ENCODE assay signal across 15 mouse cellular contexts in the genomic region with DNA sequence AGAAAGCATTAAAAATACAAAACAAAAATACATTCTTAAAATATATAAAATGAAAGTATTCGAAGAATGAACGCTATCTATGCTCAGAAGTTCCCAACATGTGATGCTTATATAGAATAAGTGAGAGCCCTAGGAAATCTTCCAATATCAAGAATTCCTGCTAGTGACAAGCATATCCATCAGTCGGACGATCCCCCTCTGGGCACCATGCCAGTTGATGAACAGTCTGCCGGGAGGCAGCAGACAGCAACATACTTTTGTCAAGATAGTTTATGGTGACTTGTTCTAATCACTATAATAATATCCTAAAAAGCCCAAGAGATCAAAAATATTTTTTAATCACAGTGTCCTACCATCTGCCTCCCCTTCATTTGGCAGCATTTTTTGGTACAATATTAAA.
A peak's percentile ranks its signal among the peaks of the same experiment; 100 is the strongest.
DNase-seq lines count a peak whose midpoint lies in the region; ATAC-seq and TF ChIP-seq lines count a peak whose summit lies in the region.
"Had no signal": no experiment of that assay in that cellular context is flagged by ENCODE, and none has a peak within 500 bp of the region (broad histone marks: within the 10 kb centered on the region; RNA-seq: fewer than 3 reads in every experiment).

No protein-coding gene starts in this region.

- H3K4me2 ChIP-seq in forebrain, embryonic 16.5 days (ENCODE audit: low read length): no peak overlapping the region
- no peak overlapping the region for H3K4me2 ChIP-seq in liver, embryonic 11.5 days
- H3K4me2 ChIP-seq: intestine, embryonic 15.5 days; liver, embryonic 12.5 days had no signal

- peak; percentile 43; the same call in 1 of the 2 replicates for ATAC-seq in forebrain, embryonic 16.5 days
- no peak for ATAC-seq in liver, embryonic 11.5 days (replicated peaks; ENCODE audit: low FRiP score)
- no peak for ATAC-seq in erythroblast, adult 5-6 weeks (replicated peaks; ENCODE audit: low FRiP score, poor library complexity, severe bottlenecking)
- ATAC-seq: CD4-positive, CD25-positive, alpha-beta regulatory T cell, adult 4 months; intestine, embryonic 15.5 days; liver, embryonic 12.5 days had no signal

- H3K9me3 ChIP-seq in forebrain, embryonic 16.5 days (ENCODE audit: control insufficient read depth, low read length): no peaks in the 10 kb centered on the region
- no peaks in the 10 kb centered on the region for H3K9me3 ChIP-seq in forebrain, embryonic 10.5 days
- no peaks in the 10 kb centered on the region for H3K9me3 ChIP-seq in liver, embryonic 11.5 days (ENCODE audit: control insufficient read depth, low read length)
- H3K9me3 ChIP-seq: intestine, embryonic 15.5 days; liver, embryonic 12.5 days had no signal

- 59% methylated on average over 5 of the region's 5 CpGs for WGBS in forebrain, embryonic 16.5 days
- WGBS in forebrain, embryonic 10.5 days: 95% methylated on average over 5 of the region's 5 CpGs
- WGBS in liver, embryonic 11.5 days: 81% methylated on average over 5 of the region's 5 CpGs

- TF ChIP-seq POLR2A in brain, embryonic 14.5 days (IDR thresholded peaks at IDR 0.05; ENCODE audit: borderline replicate concordance, extremely low read depth, insufficient read depth, insufficient read length, poor library complexity, severe bottlenecking): no peak

- H3K36me3 ChIP-seq in forebrain, embryonic 16.5 days (ENCODE audit: control insufficient read depth, insufficient read depth): no peaks in the 10 kb centered on the region
- no peaks in the 10 kb centered on the region for H3K36me3 ChIP-seq in forebrain, embryonic 10.5 days (replicated peaks)
- no peaks in the 10 kb centered on the region for H3K36me3 ChIP-seq in liver, embryonic 11.5 days (ENCODE audit: control insufficient read depth, insufficient read depth, low read length)
- H3K36me3 ChIP-seq: intestine, embryonic 15.5 days; liver, embryonic 12.5 days had no signal

- no peak overlapping the region for H3K4me3 ChIP-seq in forebrain, embryonic 16.5 days (replicated peaks; ENCODE audit: low read length)
- no peak overlapping the region for H3K4me3 ChIP-seq in forebrain, embryonic 10.5 days
- H3K4me3 ChIP-seq in liver, embryonic 11.5 days (ENCODE audit: low read depth, low read length): no peak overlapping the region
- no peak overlapping the region for H3K4me3 ChIP-seq in layer of hippocampus, adult 2 months
- H3K4me3 ChIP-seq: intestine, embryonic 15.5 days; liver, embryonic 12.5 days had no signal

- no peak for DNase-seq in forebrain, embryonic 10.5 days (ENCODE audit: extremely low spot score, low spot score)
- DNase-seq in liver: peak; percentile 18
- no peak for DNase-seq in liver, embryonic 11.5 days (ENCODE audit: low spot score)
- peak; percentile 65 for DNase-seq in brain, embryonic 14.5 days (ENCODE audit: low read depth)
- DNase-seq in layer of hippocampus, adult 2 months (ENCODE audit: low spot score in 2 of 2): peak; percentile 21 to 28
- DNase-seq: cerebellum, adult 2 months; embryo, embryonic 11 days; gastrocnemius, postnatal 14 days; heart, postnatal 36 days; right cerebral cortex, postnatal 14 days had no signal

- no peak overlapping the region for H3K27ac ChIP-seq in forebrain, embryonic 16.5 days (ENCODE audit: low read length)
- H3K27ac ChIP-seq in forebrain, embryonic 10.5 days: no peak overlapping the region
- H3K27ac ChIP-seq in liver, embryonic 11.5 days (ENCODE audit: low read depth, low read length): no peak overlapping the region
- no peak overlapping the region for H3K27ac ChIP-seq in layer of hippocampus, adult 2 months
- H3K27ac ChIP-seq: intestine, embryonic 15.5 days; liver, embryonic 12.5 days had no signal

- H3K4me1 ChIP-seq in forebrain, embryonic 16.5 days (replicated peaks; ENCODE audit: control insufficient read depth, insufficient read depth, low read length): no peaks in the 10 kb centered on the region
- no peaks in the 10 kb centered on the region for H3K4me1 ChIP-seq in forebrain, embryonic 10.5 days
- H3K4me1 ChIP-seq in liver, embryonic 11.5 days (replicated peaks; ENCODE audit: control insufficient read depth, insufficient read depth, low read length): no peaks in the 10 kb centered on the region
- H3K4me1 ChIP-seq: intestine, embryonic 15.5 days; liver, embryonic 12.5 days had no signal

- no peaks in the 10 kb centered on the region for H3K27me3 ChIP-seq in forebrain, embryonic 16.5 days (replicated peaks; ENCODE audit: control insufficient read depth, insufficient read depth, low read length)
- no peaks in the 10 kb centered on the region for H3K27me3 ChIP-seq in forebrain, embryonic 10.5 days (ENCODE audit: poor library complexity, severe bottlenecking)
- H3K27me3 ChIP-seq in liver, embryonic 11.5 days (replicated peaks; ENCODE audit: control insufficient read depth, insufficient read depth, low read length): no peaks in the 10 kb centered on the region
- H3K27me3 ChIP-seq: intestine, embryonic 15.5 days; liver, embryonic 12.5 days had no signal

- TF ChIP-seq CTCF in brain, embryonic 14.5 days (IDR thresholded peaks at IDR 0.05; ENCODE audit: borderline replicate concordance, extremely low read depth, insufficient read depth, insufficient read length): no peak
- no peak for TF ChIP-seq CTCF in layer of hippocampus, adult 2 months (conservative IDR thresholded peaks at IDR 0.05)

- no peak overlapping the region for H3K9ac ChIP-seq in forebrain, embryonic 16.5 days (replicated peaks; ENCODE audit: low read depth, low read length)
- no peak overlapping the region for H3K9ac ChIP-seq in liver, embryonic 11.5 days (ENCODE audit: low read depth, low read length)
- H3K9ac ChIP-seq: intestine, embryonic 15.5 days; liver, embryonic 12.5 days had no signal

Comparison
In these comparisons a context has a peak if more than half of its experiments do, and no peak if none do; other contexts are left out.
1. DNase-seq: peak in liver (single experiment), brain, embryonic 14.5 days (single experiment) and layer of hippocampus, adult 2 months (2 of 2); none in forebrain, embryonic 10.5 days (single experiment) and liver, embryonic 11.5 days (single experiment).